Comparison of ENCODE assay signal across 14 mouse cellular contexts in the genomic region with DNA sequence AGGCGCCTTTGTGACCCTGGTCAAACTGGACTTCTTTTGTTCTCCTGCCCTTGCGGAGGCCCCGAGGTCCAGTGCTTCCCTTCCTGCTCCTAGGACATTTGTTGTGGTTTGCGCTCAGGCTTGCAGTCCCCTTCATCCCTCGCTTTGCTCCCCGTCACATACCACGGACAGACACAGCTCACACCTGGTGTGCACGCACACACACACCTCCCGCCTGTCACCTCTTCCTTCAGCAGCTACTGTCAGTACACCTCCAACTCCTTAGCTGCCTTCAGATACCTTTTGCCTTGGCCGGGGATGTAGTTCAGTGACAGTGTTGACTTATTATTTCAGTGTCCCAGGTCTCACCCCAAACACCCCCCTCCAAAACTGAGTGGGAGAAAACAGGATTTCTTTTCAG. TPM values are rescaled to one million over a fixed set of nuclear protein-coding genes. Genes with fewer than 3 reads are reported as not detected.
"Had no signal": no experiment of that assay in that cellular context is flagged by ENCODE, and none has a peak within 500 bp of the region (broad histone marks: within the 10 kb centered on the region; RNA-seq: fewer than 3 reads in every experiment).

No protein-coding gene starts in this region.

- H3K27ac ChIP-seq: layer of hippocampus, adult 2 months; limb, embryonic 12.5 days; lung, embryonic 15.5 days; midbrain, embryonic 13.5 days; neural tube, embryonic 12.5 days; stomach, postnatal 0 days had no signal

- H3K4me3 ChIP-seq: layer of hippocampus, adult 2 months; limb, embryonic 12.5 days; liver, embryonic 13.5 days; lung, embryonic 15.5 days; midbrain, embryonic 13.5 days; neural tube, embryonic 12.5 days had no signal

- H3K4me2 ChIP-seq: limb, embryonic 12.5 days; liver, embryonic 13.5 days; lung, embryonic 15.5 days; midbrain, embryonic 13.5 days; neural tube, embryonic 12.5 days had no signal

- DNase-seq: liver; liver, embryonic 13.5 days; liver, postnatal 0 days; thymus, postnatal 4 days had no signal

- H3K9ac ChIP-seq: limb, embryonic 12.5 days; liver, embryonic 13.5 days; liver, postnatal 0 days; lung, embryonic 15.5 days; midbrain, embryonic 13.5 days; neural tube, embryonic 12.5 days had no signal

- H3K4me1 ChIP-seq: lung, embryonic 15.5 days; midbrain, embryonic 13.5 days; neural tube, embryonic 12.5 days had no signal

- ATAC-seq: liver, postnatal 0 days had no signal

- H3K27me3 ChIP-seq: limb, embryonic 12.5 days; liver, embryonic 13.5 days; lung, embryonic 15.5 days; midbrain, embryonic 13.5 days; neural tube, embryonic 12.5 days had no signal

- H3K9me3 ChIP-seq: limb, embryonic 12.5 days; liver, embryonic 13.5 days; lung, embryonic 15.5 days; midbrain, embryonic 13.5 days; neural tube, embryonic 12.5 days had no signal

RNA-seq across cellular contexts. Expression of a gene that starts 1.4 kb away (rescaled TPM):
- total RNA-seq: layer of hippocampus, adult 2 months; layer of hippocampus, postnatal 10 days; left cerebral cortex, postnatal 36 days; megakaryocyte-erythroid progenitor cell, adult 5-6 weeks; neutrophil, adult 5-6 weeks had no signal
- polyA plus RNA-seq: liver, embryonic 13.5 days had no signal
